Mouse (Mus musculus): ENCODE measurements around the gene Pde4dip.

DNA sequence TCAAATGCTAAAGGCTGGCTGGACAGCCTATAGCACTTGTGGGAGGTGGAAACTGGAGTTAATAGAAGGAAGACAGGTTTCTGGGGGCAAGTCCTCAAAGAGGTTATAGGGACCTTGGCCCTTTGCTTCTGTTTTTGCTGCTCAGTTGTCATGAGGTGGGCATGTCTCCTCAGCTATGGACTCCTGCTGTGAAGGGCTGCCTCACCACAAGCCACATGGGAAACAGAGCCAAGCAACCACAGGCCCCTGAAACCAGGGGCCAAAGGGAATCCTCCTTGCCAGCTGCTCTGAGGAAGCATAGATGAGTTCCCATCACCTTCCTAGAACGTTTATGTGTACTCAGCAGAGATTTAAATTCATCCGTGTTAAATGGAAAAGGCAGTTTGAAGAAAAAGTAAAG, 45.9 kb downstream of the Pde4dip start:
- TF ChIP-seq CTCF (IDR thresholded peaks at IDR 0.05) (no peak), EP300 (IDR thresholded peaks at IDR 0.05) (no peak)
